Mouse (Mus musculus) C2C12 (cell line): ENCODE measurements around the gene Pgam5. TPM values are rescaled to one million over a fixed set of nuclear protein-coding genes. Genes with fewer than 3 reads are reported as not detected.

Experiments
- H3K27me3 ChIP-seq: one replicate; pipeline ENCODE4 v1.6.1; 2011; ENCODE audit not compliant: control insufficient read depth, insufficient read depth, insufficient read length
- H3K36me3 ChIP-seq: one replicate; pipeline ENCODE4 v1.6.1; 2011; ENCODE audit not compliant: control insufficient read depth, insufficient read depth
- H3K4me3 ChIP-seq: one replicate; pipeline ENCODE4 v1.5.1; 2011; ENCODE audit warnings: mild to moderate bottlenecking, control low read depth; ENCODE audit not compliant: poor library complexity, insufficient read depth, severe bottlenecking
- H3K79me2 ChIP-seq: one replicate; pipeline ENCODE4 v1.6.1; 2011; ENCODE audit not compliant: control insufficient read depth, insufficient read depth
- H3K79me3 ChIP-seq: one replicate; pipeline ENCODE4 v1.6.1; 2011; ENCODE audit warnings: low read depth, control low read depth
- H3ac ChIP-seq: one replicate; pipeline ENCODE3; 2011; ENCODE audit warnings: low read depth; ENCODE audit not compliant: control insufficient read depth, insufficient read length
- CEBPB ChIP-seq: IDR thresholded peaks from one replicate; pipeline ENCODE4 v1.6.1; 2011; ENCODE audit warnings: low read depth, mild to moderate bottlenecking, control low read depth, moderate library complexity
- CTCF ChIP-seq: IDR thresholded peaks from one replicate; pipeline ENCODE4 v1.5.1; 2011; ENCODE audit not compliant: control insufficient read depth, insufficient read depth, insufficient read length
- FOSL1 ChIP-seq: IDR thresholded peaks from one replicate; pipeline ENCODE4 v1.8.0; 2011; ENCODE audit warnings: mild to moderate bottlenecking, low read length; ENCODE audit not compliant: poor library complexity, insufficient read depth, severe bottlenecking
- MAX ChIP-seq: IDR thresholded peaks from one replicate; pipeline ENCODE4 v1.6.1; 2011; ENCODE audit warnings: mild to moderate bottlenecking, control low read depth
- MYOD1 ChIP-seq: IDR thresholded peaks from one replicate; pipeline ENCODE4 v1.6.1; 2011; ENCODE audit warnings: low read depth; ENCODE audit not compliant: control insufficient read depth, insufficient read length
- MYOG ChIP-seq: IDR thresholded peaks from one replicate; pipeline ENCODE4 v1.6.1; 2011; ENCODE audit not compliant: control insufficient read depth, insufficient read length; ENCODE audit errors: extremely low read depth
- USF1 ChIP-seq: IDR thresholded peaks from one replicate; pipeline ENCODE4 v1.6.1; 2011; ENCODE audit warnings: low read depth, mild to moderate bottlenecking, control low read depth, moderate library complexity
- polyA plus RNA-seq: library from polyadenylated mRNA; unstranded; fragments of >200 nt; fragmentation: generic; extraction: Trizol; gene quantifications from one replicate; pipeline ENCODE4 v1.2.1, GENCODE M21; 2012; ENCODE audit warnings: missing spikeins

Pgam5 gene
- polyA plus RNA-seq, 1 experiment: 52.6 TPM

DNA sequence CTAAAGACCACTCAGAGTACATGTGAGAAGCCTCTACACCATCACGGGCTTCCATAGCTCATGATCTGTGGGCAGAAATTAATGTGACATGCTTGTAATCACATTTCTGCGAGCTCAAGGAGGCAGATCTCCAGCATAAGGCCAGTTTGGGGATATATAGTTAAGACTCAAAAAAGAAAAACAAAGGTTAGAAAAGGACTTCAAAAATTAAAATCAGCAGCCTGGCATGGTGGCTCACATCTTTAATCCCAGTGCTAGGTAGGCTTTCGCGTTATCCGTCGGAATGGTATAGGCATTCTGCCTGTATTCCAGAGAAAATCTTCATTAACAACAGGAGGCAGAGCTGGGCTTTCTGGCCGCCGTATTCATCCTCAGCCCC is 39.3 kb downstream of the Pgam5 start:
- TF ChIP-seq MAX: no peak
- TF ChIP-seq MYOG: no peak
- TF ChIP-seq CEBPB: no peak
- no peak for TF ChIP-seq USF1
- TF ChIP-seq MYOD1: no peak

DNA sequence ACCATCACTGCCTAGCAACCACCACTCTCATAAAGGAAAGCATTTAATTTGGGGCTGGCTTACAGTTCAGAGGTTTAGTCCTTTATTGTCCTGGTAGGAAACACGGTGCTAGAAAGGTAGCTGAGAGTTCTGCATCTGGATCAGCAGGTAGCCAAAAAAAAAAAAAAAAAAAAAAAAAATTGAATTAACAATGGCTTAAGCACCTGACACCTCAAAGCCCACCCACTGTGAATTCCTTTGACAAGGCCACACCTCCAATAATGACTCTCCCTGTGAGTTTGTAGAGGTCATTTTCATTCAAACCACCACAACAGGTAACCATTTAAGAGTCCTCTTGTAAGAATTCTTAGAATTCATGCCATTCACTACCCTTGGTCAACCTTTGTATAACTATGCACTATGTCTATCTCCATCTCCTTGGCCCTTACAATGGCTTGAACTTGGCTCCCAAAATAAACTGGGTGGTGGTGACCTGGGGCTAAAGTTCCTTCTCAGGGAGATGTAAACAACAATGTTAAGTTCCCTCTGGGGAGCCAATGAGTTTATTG is 42.3 kb downstream of the Pgam5 start:
- TF ChIP-seq CTCF (no peak), FOSL1 (no peak), CEBPB (no peak), MYOD1 (no peak), USF1 (no peak), MAX (no peak), MYOG (no peak)
- Histone ChIP-seq H3K79me3 (peaks cover 10% of the 10 kb centered on the region), H3K27me3 (no peaks in the 10 kb centered on the region), H3K4me3 (no peak overlapping the region), H3K79me2 (peaks cover 15% of the 10 kb centered on the region), H3K36me3 (peaks cover 29% of the 10 kb centered on the region), H3ac (no peak overlapping the region)

More for the DNA sequence above, 39.3 kb downstream of the Pgam5 start:
- H3K4me3 ChIP-seq: peak overlapping the region; percentile 75
- no peaks in the 10 kb centered on the region for H3K27me3 ChIP-seq
- H3K79me3 ChIP-seq: peaks cover 29% of the 10 kb centered on the region
- H3K36me3 ChIP-seq: peaks cover 18% of the 10 kb centered on the region
- H3K79me2 ChIP-seq: peaks cover 39% of the 10 kb centered on the region
- H3ac ChIP-seq: peak overlapping the region; percentile 56

DNA sequence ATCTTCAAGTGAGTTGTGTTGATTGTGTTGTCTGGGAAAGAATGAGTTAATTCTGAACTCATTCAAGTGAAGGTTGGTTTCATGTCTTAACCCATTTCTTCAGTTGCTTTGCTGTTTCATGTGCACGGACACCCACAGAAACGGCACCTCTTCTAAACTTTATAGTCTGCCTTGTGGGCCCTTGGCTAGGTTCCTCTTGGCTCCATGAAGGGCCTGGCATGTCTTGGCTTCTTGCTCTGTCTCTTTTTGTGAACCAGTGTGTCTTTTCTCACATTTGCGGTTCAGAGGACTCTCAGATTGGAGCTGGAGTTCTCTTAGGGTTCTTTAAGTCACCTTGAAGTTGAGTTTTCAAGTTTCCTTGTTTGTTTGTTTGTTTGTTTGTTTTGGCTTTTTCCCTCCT is 44.7 kb downstream of the Pgam5 start:
- Histone ChIP-seq H3K36me3 (peaks cover 50% of the 10 kb centered on the region), H3K79me2 (no peaks in the 10 kb centered on the region), H3K27me3 (no peaks in the 10 kb centered on the region), H3K79me3 (no peaks in the 10 kb centered on the region), H3K4me3 (no peak overlapping the region), H3ac (no peak overlapping the region)
- TF ChIP-seq MYOG (no peak), USF1 (no peak), CEBPB (no peak)

DNA sequence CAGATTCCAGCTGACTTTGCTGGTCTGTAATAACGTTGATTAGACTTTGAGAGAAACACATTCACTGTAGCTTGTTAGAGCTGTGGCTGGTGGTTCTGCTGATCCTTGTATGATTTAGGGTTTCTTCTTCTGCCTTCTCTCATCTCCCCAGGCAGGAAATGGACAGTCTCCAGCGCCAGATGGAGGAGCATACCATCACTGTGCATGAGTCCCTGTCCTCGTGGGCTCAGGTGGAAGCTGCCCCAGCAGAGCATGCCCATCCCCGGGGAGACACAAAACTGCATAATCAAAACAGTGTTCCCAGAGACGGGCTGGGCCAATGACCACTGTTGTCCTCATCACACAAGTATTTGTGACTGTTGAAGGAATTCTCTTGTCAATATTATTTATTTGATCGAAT is 47.0 kb downstream of the Pgam5 start:
- TF ChIP-seq MYOG (no peak), MAX (no peak), FOSL1 (no peak), USF1 (no peak), CEBPB (no peak), MYOD1 (no peak), CTCF (no peak)
- H3K36me3 ChIP-seq: peaks cover 63% of the 10 kb centered on the region
- no peaks in the 10 kb centered on the region for H3K79me2 ChIP-seq
- no peaks in the 10 kb centered on the region for H3K27me3 ChIP-seq
- H3K4me3 ChIP-seq: no peak overlapping the region
- H3ac ChIP-seq: no peak overlapping the region
- H3K79me3 ChIP-seq: no peaks in the 10 kb centered on the region

DNA sequence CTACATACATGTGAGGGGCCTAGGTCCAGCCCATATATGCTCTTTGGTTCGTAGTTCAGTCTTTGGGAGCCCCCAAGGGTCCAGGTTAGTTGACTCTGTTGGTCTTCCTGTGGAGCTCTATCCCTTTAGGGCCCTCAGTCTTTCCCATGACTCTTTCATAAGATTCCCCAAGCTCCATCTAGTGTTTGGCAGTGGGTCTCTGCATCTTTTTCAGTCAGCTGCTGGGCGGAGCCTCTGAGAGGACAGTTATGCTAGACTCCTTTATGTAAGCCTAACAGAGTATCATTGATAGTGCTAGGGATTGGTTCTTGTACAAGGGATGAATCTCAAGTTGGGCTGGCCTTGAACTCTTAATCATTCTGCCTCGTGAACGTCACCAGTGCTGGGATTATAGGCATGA is 49.4 kb downstream of the Pgam5 start:
- no peak overlapping the region for H3K4me3 ChIP-seq
- H3K36me3 ChIP-seq: peaks cover 57% of the 10 kb centered on the region
- no peaks in the 10 kb centered on the region for H3K27me3 ChIP-seq
- TF ChIP-seq MAX: no peak
- TF ChIP-seq MYOD1: no peak
- no peak for TF ChIP-seq USF1
- no peak for TF ChIP-seq CTCF
- no peak for TF ChIP-seq FOSL1
- TF ChIP-seq MYOG: no peak
- TF ChIP-seq CEBPB: no peak
- H3ac ChIP-seq: no peak overlapping the region
- no peaks in the 10 kb centered on the region for H3K79me3 ChIP-seq
- no peaks in the 10 kb centered on the region for H3K79me2 ChIP-seq

DNA sequence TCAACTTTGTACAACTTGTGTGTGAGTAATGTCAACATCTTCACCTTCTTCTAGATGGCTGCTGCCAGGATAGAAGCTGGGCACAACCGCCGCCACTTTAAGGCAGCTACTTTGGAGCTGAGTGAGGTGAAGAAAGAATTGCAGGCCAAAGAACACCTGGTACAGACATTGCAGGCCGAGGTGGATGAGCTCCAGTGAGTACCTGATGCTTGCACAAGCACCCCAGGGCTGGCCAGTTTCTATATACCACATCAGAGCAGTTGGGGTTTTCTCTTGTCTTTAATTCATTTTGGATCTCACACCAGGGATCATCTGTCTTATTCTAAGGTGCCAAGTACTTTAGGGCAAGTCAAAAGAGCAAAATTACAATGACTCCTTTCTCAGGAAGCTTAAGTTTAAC is 52.9 kb downstream of the Pgam5 start:
- H3K27me3 ChIP-seq: no peaks in the 10 kb centered on the region
- peaks cover 69% of the 10 kb centered on the region for H3K36me3 ChIP-seq
- no peak for TF ChIP-seq CEBPB
- H3K79me3 ChIP-seq: no peaks in the 10 kb centered on the region
- no peak overlapping the region for H3ac ChIP-seq
- H3K79me2 ChIP-seq: no peaks in the 10 kb centered on the region
- no peak overlapping the region for H3K4me3 ChIP-seq
